Mouse (Mus musculus): Measurements from ENCODE around the gene Nfkb1. TPM values are rescaled to one million over a fixed set of nuclear protein-coding genes. Genes with fewer than 3 reads are reported as not detected.

The Nfkb1 gene
- polyA plus RNA-seq, 1 experiment from 2014 or later, result 10.6 TPM

GRCm38 (mm10) chr3:135634275-135634674, 57.1 kb downstream of the Nfkb1 start:
- Histone ChIP-seq H3K36me3 (peaks cover 3% of the 10 kb centered on the region; the same call in 1 of the 2 replicates), H3K27ac (replicated peaks) (no peak overlapping the region), H3K4me3 (no peak overlapping the region), H3K4me1 (peaks cover 27% of the 10 kb centered on the region), H3K27me3 (ENCODE audit: low read depth, poor library complexity, severe bottlenecking) (no peaks in the 10 kb centered on the region), H3K9me3 (replicated peaks) (no peaks in the 10 kb centered on the region)
- 92% methylated on average over 3 of the region's 3 CpGs for WGBS
- no peak for DNase-seq (ENCODE audit: low spot score)

- DNase-seq (ENCODE audit: low spot score), result no peak
- H3K27ac ChIP-seq (replicated peaks), result no peak overlapping the region
- H3K36me3 ChIP-seq, result peaks cover 21% of the 10 kb centered on the region
- no peaks in the 10 kb centered on the region for H3K27me3 ChIP-seq (ENCODE audit: low read depth, poor library complexity, severe bottlenecking)
- H3K4me3 ChIP-seq, result no peak overlapping the region
- peaks cover 17% of the 10 kb centered on the region for H3K4me1 ChIP-seq
- H3K9me3 ChIP-seq (replicated peaks), result no peaks in the 10 kb centered on the region
- 41% methylated on average over 4 of the region's 4 CpGs for WGBS
Measured at GRCm38 (mm10) chr3:135631856-135632255, 59.5 kb downstream of the Nfkb1 start.

DNA sequence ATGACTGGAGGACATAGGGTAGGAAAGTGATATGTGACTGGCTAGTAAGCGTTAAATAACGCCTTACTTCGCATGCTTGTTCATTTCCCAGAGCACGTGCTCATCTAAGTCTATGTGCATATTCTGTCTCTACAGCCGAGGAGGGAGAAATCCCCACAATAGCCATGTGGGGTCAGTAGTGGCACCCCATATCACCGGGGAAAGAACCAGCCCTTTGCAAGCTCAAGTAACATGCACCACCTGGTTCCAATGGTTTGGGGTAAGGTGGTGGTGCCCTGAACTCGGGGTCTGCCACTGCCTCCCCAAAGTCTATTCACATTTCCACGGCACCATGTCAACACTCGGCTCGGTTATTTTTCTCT, 60.3 kb downstream of the Nfkb1 start:
- Histone ChIP-seq H3K27ac (replicated peaks) (no peak overlapping the region), H3K36me3 (peaks cover 21% of the 10 kb centered on the region), H3K4me1 (peaks cover 10% of the 10 kb centered on the region), H3K27me3 (ENCODE audit: low read depth, poor library complexity, severe bottlenecking) (no peaks in the 10 kb centered on the region), H3K9me3 (replicated peaks) (no peaks in the 10 kb centered on the region), H3K4me3 (no peak overlapping the region)
- WGBS, result 71% methylated on average over 10 of the region's 10 CpGs
- DNase-seq (ENCODE audit: low spot score), result no peak

DNA sequence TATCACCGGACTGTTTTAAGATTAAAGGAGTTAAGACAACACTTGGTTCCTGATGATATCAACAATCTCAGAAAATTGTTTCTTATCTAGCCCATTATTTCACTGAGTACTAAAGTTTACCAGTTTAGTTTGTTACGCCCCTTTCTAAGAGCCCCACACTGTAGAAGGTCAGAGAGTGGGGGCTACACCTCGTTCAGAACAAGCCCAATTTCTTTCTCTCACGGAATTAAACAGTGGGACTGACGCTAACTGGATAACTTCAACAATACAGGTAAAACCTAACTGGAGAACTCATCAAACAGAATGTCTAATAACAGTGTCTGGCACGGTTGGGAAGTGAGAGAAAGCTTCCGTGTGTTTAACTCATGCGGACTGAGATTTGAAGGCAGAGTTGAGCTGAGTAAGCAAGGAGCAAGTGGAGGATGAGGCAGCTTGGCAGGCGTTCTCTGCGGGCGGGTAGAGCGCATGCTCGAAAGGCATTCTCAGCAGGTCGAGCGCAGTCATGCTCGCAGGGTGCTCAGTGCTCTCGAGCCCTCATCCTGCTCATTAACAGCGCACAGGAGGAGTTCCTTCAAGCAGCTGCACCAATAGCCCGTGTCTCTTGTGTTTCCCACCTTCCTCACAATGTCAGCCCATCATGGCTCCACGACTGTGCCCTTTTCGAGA, 60.8 kb downstream of the Nfkb1 start:
- peaks cover 6% of the 10 kb centered on the region for H3K4me1 ChIP-seq
- no peak for DNase-seq (ENCODE audit: low spot score)
- no peaks in the 10 kb centered on the region for H3K27me3 ChIP-seq (ENCODE audit: low read depth, poor library complexity, severe bottlenecking)
- no peaks in the 10 kb centered on the region for H3K9me3 ChIP-seq (replicated peaks)
- H3K36me3 ChIP-seq, result peaks cover 21% of the 10 kb centered on the region
- WGBS, result 73% methylated on average over 21 of the region's 21 CpGs
- H3K4me3 ChIP-seq, result no peak overlapping the region
- no peak overlapping the region for H3K27ac ChIP-seq (replicated peaks)

DNA sequence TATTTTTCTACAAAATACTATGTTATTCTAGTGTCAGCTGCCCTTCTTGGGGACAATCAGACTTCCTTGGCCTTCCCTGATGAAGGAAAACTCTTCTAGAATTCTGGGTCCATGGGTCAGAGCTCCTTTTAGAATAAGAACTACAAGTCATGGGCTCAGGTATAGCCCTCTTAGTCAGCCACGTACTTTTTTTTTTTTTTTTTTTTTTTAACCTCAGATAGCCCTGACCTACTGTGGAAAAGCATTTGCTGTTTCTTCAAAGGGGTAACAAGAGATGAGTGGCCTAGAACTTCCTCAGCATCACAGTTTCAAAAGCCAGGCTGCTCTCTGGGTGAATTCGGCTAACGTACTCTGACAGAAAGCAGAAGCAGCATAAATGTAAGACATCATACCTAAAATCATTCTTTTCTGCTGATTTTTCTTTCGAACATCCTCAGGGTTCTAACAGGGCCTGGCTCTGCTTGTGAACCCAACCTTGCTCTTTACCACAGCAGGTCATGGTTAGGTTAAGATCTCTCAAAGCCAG, 61.5 kb downstream of the Nfkb1 start:
- Histone ChIP-seq H3K9me3 (replicated peaks) (no peaks in the 10 kb centered on the region), H3K4me3 (no peak overlapping the region), H3K27ac (replicated peaks) (no peak overlapping the region), H3K27me3 (ENCODE audit: low read depth, poor library complexity, severe bottlenecking) (no peaks in the 10 kb centered on the region), H3K36me3 (peaks cover 27% of the 10 kb centered on the region), H3K4me1 (peaks cover 6% of the 10 kb centered on the region)
- WGBS, result 89% methylated on average over 4 of the region's 4 CpGs
- DNase-seq (ENCODE audit: low spot score), result no peak

DNA sequence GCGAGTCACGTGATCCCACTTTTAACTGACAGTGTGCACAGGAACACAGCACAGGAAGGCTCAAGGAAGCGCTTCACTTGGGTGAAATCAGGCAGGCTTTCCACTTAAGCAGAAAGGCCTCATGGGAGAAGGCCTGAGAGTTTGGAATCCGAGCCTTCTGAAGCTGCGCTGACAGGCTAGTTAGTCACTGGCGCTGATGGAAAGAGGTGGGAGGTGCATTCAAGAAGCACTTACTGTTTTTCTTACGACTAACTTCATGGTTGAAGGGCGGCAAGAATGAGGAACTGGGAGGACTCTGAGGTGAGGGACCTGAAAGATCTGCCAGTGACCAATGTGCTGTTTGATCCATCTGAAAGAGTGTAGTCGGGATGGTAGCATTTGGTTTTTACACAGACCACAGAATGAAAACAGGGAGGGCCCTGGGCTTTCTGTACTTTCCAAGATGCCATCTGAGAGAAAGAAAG, 62.6 kb downstream of the Nfkb1 start:
- no peak for DNase-seq (ENCODE audit: low spot score)
- Histone ChIP-seq H3K27ac (replicated peaks) (no peak overlapping the region), H3K9me3 (replicated peaks) (no peaks in the 10 kb centered on the region), H3K36me3 (peaks cover 33% of the 10 kb centered on the region), H3K27me3 (ENCODE audit: low read depth, poor library complexity, severe bottlenecking) (no peaks in the 10 kb centered on the region), H3K4me1 (peaks cover 6% of the 10 kb centered on the region), H3K4me3 (no peak overlapping the region)
- 89% methylated on average over 9 of the region's 9 CpGs for WGBS

DNA sequence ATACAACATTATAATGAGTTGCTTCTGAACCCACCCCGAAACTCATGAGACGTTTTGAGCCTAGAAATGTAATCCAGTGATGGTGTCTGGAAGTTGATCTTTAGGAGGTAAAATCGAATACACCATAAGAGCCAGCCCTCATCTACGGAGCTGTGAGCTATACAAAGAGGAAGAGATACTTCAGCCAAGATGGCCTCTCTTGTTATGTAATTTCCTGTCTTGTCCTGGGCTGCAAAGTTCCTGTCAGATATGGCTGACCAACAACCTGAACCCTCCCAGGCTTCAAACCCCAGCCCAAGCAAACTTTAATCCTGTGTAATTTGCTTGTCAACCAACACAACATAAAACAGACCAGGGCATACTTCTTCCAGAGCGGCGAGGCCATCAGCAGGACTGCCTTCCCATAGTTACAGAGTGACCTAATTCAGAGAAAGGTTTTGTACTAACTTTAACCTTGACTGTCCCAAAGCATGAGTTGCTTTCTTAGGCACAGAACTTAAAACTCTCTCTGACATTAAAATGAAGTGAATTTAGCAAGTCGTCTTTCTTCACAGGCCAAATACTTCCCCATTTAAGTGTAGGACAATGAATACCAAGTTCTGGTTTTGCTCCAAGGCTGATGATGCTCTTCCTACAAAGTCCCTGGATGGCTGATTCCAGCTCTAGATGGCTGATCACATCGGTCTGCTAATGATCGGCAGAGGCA, 63.2 kb downstream of the Nfkb1 start:
- WGBS, result 91% methylated on average over 9 of the region's 9 CpGs
- no peaks in the 10 kb centered on the region for H3K9me3 ChIP-seq (replicated peaks)
- no peak overlapping the region for H3K4me3 ChIP-seq
- no peaks in the 10 kb centered on the region for H3K27me3 ChIP-seq (ENCODE audit: low read depth, poor library complexity, severe bottlenecking)
- H3K27ac ChIP-seq (replicated peaks), result no peak overlapping the region
- no peak for DNase-seq (ENCODE audit: low spot score)
- peaks cover 6% of the 10 kb centered on the region for H3K4me1 ChIP-seq
- H3K36me3 ChIP-seq, result peaks cover 33% of the 10 kb centered on the region

DNA sequence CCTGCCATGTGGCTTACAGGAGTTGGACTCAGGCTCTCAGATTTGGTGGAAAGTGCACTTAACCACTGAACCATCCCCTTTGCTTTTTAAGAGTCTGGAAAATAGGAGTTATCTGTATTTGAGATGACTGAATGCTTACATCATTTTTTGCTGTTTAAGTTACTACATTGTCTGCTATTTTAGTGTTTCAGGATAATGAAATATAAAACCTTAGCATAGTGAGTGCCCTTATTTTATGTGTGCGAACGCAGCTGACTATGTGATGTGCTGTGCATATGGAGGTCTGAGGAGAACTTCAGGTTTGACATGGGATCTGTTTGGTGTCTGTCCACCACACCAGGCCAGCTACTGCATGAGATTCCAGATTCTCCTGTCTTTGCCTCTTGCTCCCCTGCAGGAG, 66.1 kb downstream of the Nfkb1 start:
- no peak overlapping the region for H3K27ac ChIP-seq (replicated peaks)
- no peaks in the 10 kb centered on the region for H3K9me3 ChIP-seq (replicated peaks)
- H3K4me1 ChIP-seq, result no peaks in the 10 kb centered on the region
- no peak overlapping the region for H3K4me3 ChIP-seq
- H3K27me3 ChIP-seq (ENCODE audit: low read depth, poor library complexity, severe bottlenecking), result no peaks in the 10 kb centered on the region
- H3K36me3 ChIP-seq, result peaks cover 33% of the 10 kb centered on the region
- no peak for DNase-seq (ENCODE audit: low spot score)
- 96% methylated on average over 2 of the region's 2 CpGs for WGBS

GRCm38 (mm10) chr3:135616730-135617129, 74.6 kb downstream of the Nfkb1 start:
- 91% methylated on average over 7 of the region's 7 CpGs for WGBS

GRCm38 (mm10) chr3:135614376-135614775, 77.0 kb downstream of the Nfkb1 start:
- 89% methylated on average over 3 of the region's 3 CpGs for WGBS

More at GRCm38 (mm10) chr3:135616730-135617129, 74.6 kb downstream of the Nfkb1 start:
- H3K9me3 ChIP-seq (replicated peaks), result no peaks in the 10 kb centered on the region
- no peak overlapping the region for H3K4me3 ChIP-seq
- H3K27ac ChIP-seq (replicated peaks), result no peak overlapping the region
- DNase-seq (ENCODE audit: low spot score), result no peak
- H3K4me1 ChIP-seq, result no peaks in the 10 kb centered on the region
- peaks cover 72% of the 10 kb centered on the region for H3K36me3 ChIP-seq
- H3K27me3 ChIP-seq (ENCODE audit: low read depth, poor library complexity, severe bottlenecking), result no peaks in the 10 kb centered on the region

GRCm38 (mm10) chr3:135610221-135610620, 81.1 kb downstream of the Nfkb1 start:
- Histone ChIP-seq H3K36me3 (peaks cover 70% of the 10 kb centered on the region), H3K27ac (replicated peaks) (no peak overlapping the region), H3K27me3 (ENCODE audit: low read depth, poor library complexity, severe bottlenecking) (no peaks in the 10 kb centered on the region), H3K4me3 (no peak overlapping the region), H3K4me1 (no peaks in the 10 kb centered on the region), H3K9me3 (replicated peaks) (no peaks in the 10 kb centered on the region)
- DNase-seq (ENCODE audit: low spot score), result no peak
- 64% methylated on average over 3 of the region's 3 CpGs for WGBS

More at GRCm38 (mm10) chr3:135614376-135614775, 77.0 kb downstream of the Nfkb1 start:
- Histone ChIP-seq H3K36me3 (peaks cover 87% of the 10 kb centered on the region), H3K4me1 (no peaks in the 10 kb centered on the region), H3K27me3 (ENCODE audit: low read depth, poor library complexity, severe bottlenecking) (no peaks in the 10 kb centered on the region), H3K27ac (replicated peaks) (no peak overlapping the region), H3K9me3 (replicated peaks) (no peaks in the 10 kb centered on the region), H3K4me3 (no peak overlapping the region)
- DNase-seq (ENCODE audit: low spot score), result no peak

DNA sequence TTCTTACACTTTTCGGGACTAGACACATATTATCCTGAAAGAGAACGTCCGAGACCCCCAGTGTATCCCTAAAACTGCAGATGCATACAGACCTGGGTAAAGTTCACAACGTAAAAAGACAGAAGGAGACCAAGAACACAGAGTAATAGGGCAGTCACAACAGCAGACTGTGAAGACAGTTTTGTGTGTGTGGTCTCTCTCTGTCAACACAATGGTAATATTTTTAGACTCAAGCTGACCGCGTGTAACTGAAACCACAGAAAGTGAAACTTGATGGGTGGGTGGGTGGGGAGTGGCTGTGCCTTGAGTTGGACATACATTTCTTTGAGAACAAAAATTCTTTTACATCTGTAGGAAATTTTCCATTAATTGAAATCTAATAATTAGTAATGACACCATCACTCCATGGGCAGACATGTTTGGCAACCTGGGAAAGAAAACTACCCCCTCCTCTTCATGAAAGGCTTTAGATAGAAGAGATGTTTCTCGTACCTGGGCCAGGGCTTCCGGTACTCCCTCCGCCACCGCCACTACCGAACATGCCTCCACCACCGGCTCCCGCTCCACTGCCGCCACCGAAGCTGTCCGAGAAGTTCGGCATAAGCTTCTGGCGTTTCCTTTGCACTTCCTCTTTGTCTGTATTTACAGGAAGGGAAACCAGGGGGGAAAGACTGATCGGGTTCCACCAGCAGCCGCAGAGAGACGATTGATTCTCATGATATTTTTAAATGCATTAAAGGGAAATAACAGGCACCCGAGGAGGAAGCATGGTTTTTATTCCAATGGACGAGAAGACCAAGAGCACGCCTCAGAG, 83.5 kb downstream of the Nfkb1 start:
- H3K27ac ChIP-seq (replicated peaks), result no peak overlapping the region
- no peaks in the 10 kb centered on the region for H3K9me3 ChIP-seq (replicated peaks)
- H3K4me3 ChIP-seq, result no peak overlapping the region
- no peak for DNase-seq (ENCODE audit: low spot score)
- peaks cover 70% of the 10 kb centered on the region for H3K36me3 ChIP-seq
- H3K4me1 ChIP-seq, result no peaks in the 10 kb centered on the region
- 92% methylated on average over 24 of the region's 24 CpGs for WGBS
- H3K27me3 ChIP-seq (ENCODE audit: low read depth, poor library complexity, severe bottlenecking), result no peaks in the 10 kb centered on the region
